15 mouse cellular contexts compared by ENCODE assay signal in genomic region chr5:3725491-3725890, GRCm38 (mm10).
"Had no signal": no experiment of that assay in that cellular context is flagged by ENCODE, and none has a peak within 500 bp of the region (broad histone marks: within the 10 kb centered on the region; RNA-seq: fewer than 3 reads in every experiment).

No protein-coding gene starts in this region.

- H3K4me3 ChIP-seq: megakaryocyte, embryonic 14.5 days; midbrain, embryonic 13.5 days; midbrain, embryonic 15.5 days; neural tube, embryonic 12.5 days; stomach, embryonic 15.5 days had no signal

- H3K9me3 ChIP-seq: megakaryocyte, embryonic 14.5 days; midbrain, embryonic 13.5 days; midbrain, embryonic 15.5 days; neural tube, embryonic 12.5 days; stomach, embryonic 15.5 days had no signal

- H3K4me1 ChIP-seq: midbrain, embryonic 13.5 days; midbrain, embryonic 15.5 days; neural tube, embryonic 12.5 days; stomach, embryonic 15.5 days had no signal

- H3K27me3 ChIP-seq: megakaryocyte, embryonic 14.5 days; midbrain, embryonic 13.5 days; midbrain, embryonic 15.5 days; neural tube, embryonic 12.5 days; stomach, embryonic 15.5 days had no signal

- H3K4me2 ChIP-seq: lung, embryonic 14.5 days; midbrain, embryonic 11.5 days; midbrain, embryonic 13.5 days; midbrain, embryonic 15.5 days; neural tube, embryonic 12.5 days; stomach, embryonic 15.5 days had no signal

- ATAC-seq: midbrain, embryonic 13.5 days; midbrain, embryonic 15.5 days had no signal

- DNase-seq: lung, adult 18-20 months; lung, embryonic 14.5 days; lung, postnatal 10 days; right cerebral cortex, postnatal 14 days; thymus, adult 2 months; thymus, postnatal 25 days; thymus, postnatal 4 days had no signal

- H3K27ac ChIP-seq: macrophage; midbrain, embryonic 13.5 days; midbrain, embryonic 15.5 days; neural tube, embryonic 12.5 days; stomach, embryonic 15.5 days; stomach, postnatal 0 days had no signal

- H3K9ac ChIP-seq: lung, embryonic 14.5 days; midbrain, embryonic 13.5 days; midbrain, embryonic 15.5 days; neural tube, embryonic 12.5 days; stomach, embryonic 15.5 days had no signal
